Mouse (Mus musculus) intestine, embryonic 14.5 days (tissue): ENCODE measurements around the gene Kirrel3. TPM values are rescaled to one million over a fixed set of nuclear protein-coding genes. Genes with fewer than 3 reads are reported as not detected.

Experiments used
- ATAC-seq: fragments of 200-750 bp; cut with Nextera tagmentation; replicated peaks from 2 replicates; pipeline ENCODE4 v1.8.0; 2017; ENCODE audit warnings: low read depth, moderate number of reproducible peaks, moderate TSS enrichment, moderate library complexity; ENCODE audit not compliant: low FRiP score, low TSS enrichment
- DNase-seq: peaks from one replicate; pipeline ENCODE4 v3.0.0-alpha.2; 2018; ENCODE audit warnings: low spot score
- H3K27ac ChIP-seq: fragments of 300-500 bp; sonication (generic); 2 replicates; pipeline ENCODE4 v1.5.1; 2014; ENCODE audit warnings: low read depth, mild to moderate bottlenecking, control low read depth
- H3K27me3 ChIP-seq: fragments of 300-500 bp; sonication (generic); replicated peaks from 2 replicates; pipeline ENCODE4 v1.6.1; 2014; ENCODE audit warnings: low read length, control low read depth; ENCODE audit not compliant: control insufficient read depth, insufficient read depth
- H3K36me3 ChIP-seq: fragments of 300-500 bp; sonication (generic); 2 replicates; pipeline ENCODE4 v1.6.1; 2014; ENCODE audit warnings: low read length, control low read depth; ENCODE audit not compliant: control insufficient read depth, insufficient read depth
- H3K4me1 ChIP-seq: fragments of 300-500 bp; sonication (generic); replicated peaks from 2 replicates; pipeline ENCODE4 v1.6.1; 2014; ENCODE audit warnings: low read length, control low read depth, mixed read lengths; ENCODE audit not compliant: control insufficient read depth, insufficient read depth
- H3K4me2 ChIP-seq: fragments of 300-500 bp; sonication (generic); 2 replicates; pipeline ENCODE4 v1.6.1; 2014; ENCODE audit warnings: low read length
- H3K4me3 ChIP-seq: fragments of 300-500 bp; sonication (generic); 2 replicates; pipeline ENCODE4 v1.5.1; 2014; ENCODE audit warnings: low read depth, low read length, control low read depth, mixed read lengths
- H3K9ac ChIP-seq: fragments of 300-500 bp; sonication (generic); 2 replicates; pipeline ENCODE4 v1.6.1; 2014; ENCODE audit warnings: mild to moderate bottlenecking, low read length
- H3K9me3 ChIP-seq: fragments of 300-500 bp; sonication (generic); 2 replicates; pipeline ENCODE4 v1.6.1; 2016; ENCODE audit warnings: low read length, control low read depth; ENCODE audit not compliant: control insufficient read depth
- WGBS: fragments of 180-500 bp; shearing (Covaris S2); extraction: QIAGEN DNeasy Blood & Tissue Kit; methylation state at CpG from one replicate; pipeline ENCODE4 v1.1.7; 2014; 5-methylcytosine and 5-hydroxymethylcytosine counted together
- polyA plus RNA-seq: library from polyadenylated mRNA; unstranded; fragments of >200 nt; fragmentation: Nextera tagmentation; extraction: Ambion mirVana; gene quantifications from 2 replicates; pipeline ENCODE4 v1.2.1, GENCODE M21; 2014

The Kirrel3 gene
- polyA plus RNA-seq, 1 experiment from 2014 or later, result 3.2 TPM

- WGBS, result 69% methylated on average over 11 of the region's 11 CpGs
- H3K4me1 ChIP-seq, result no peaks in the 10 kb centered on the region
- DNase-seq, result no peak
- H3K27ac ChIP-seq, result no peak overlapping the region
- no peak overlapping the region for H3K9ac ChIP-seq
- no peaks in the 10 kb centered on the region for H3K27me3 ChIP-seq
- no peaks in the 10 kb centered on the region for H3K36me3 ChIP-seq
- no peaks in the 10 kb centered on the region for H3K9me3 ChIP-seq
- H3K4me3 ChIP-seq, result no peak overlapping the region
- no peak for ATAC-seq
- H3K4me2 ChIP-seq, result no peak overlapping the region
Measured at GRCm38 (mm10) chr9:34825402-34826008, 339.8 kb downstream of the Kirrel3 start.

- Histone ChIP-seq H3K9me3 (no peaks in the 10 kb centered on the region), H3K4me2 (no peak overlapping the region), H3K27me3 (no peaks in the 10 kb centered on the region), H3K9ac (no peak overlapping the region), H3K36me3 (no peaks in the 10 kb centered on the region), H3K27ac (no peak overlapping the region), H3K4me3 (no peak overlapping the region), H3K4me1 (no peaks in the 10 kb centered on the region)
- DNase-seq (no peak), ATAC-seq (no peak)
- 45% methylated on average over 3 of the region's 3 CpGs for WGBS
Measured at GRCm38 (mm10) chr9:34830696-34831095, 345.0 kb downstream of the Kirrel3 start.

GRCm38 (mm10) chr9:34836801-34837200 lies 351.1 kb downstream of the Kirrel3 start:
- Histone ChIP-seq H3K9ac (no peak overlapping the region), H3K4me2 (no peak overlapping the region), H3K4me1 (no peaks in the 10 kb centered on the region), H3K36me3 (no peaks in the 10 kb centered on the region), H3K4me3 (no peak overlapping the region), H3K27ac (no peak overlapping the region), H3K27me3 (no peaks in the 10 kb centered on the region), H3K9me3 (no peaks in the 10 kb centered on the region)
- WGBS, result 82% methylated on average over 2 of the region's 2 CpGs
- DNase-seq (no peak), ATAC-seq (no peak)

- 41% methylated on average over 10 of the region's 10 CpGs for WGBS
- H3K4me1 ChIP-seq, result no peaks in the 10 kb centered on the region
- no peak overlapping the region for H3K27ac ChIP-seq
Measured at GRCm38 (mm10) chr9:34837700-34838462, 352.2 kb downstream of the Kirrel3 start.

GRCm38 (mm10) chr9:34843275-34843965 lies 357.7 kb downstream of the Kirrel3 start:
- Histone ChIP-seq H3K27ac (no peak overlapping the region), H3K9ac (no peak overlapping the region), H3K36me3 (no peaks in the 10 kb centered on the region), H3K9me3 (no peaks in the 10 kb centered on the region), H3K27me3 (no peaks in the 10 kb centered on the region), H3K4me1 (no peaks in the 10 kb centered on the region), H3K4me3 (no peak overlapping the region), H3K4me2 (no peak overlapping the region)
- no peak for DNase-seq
- ATAC-seq, result no peak
- 76% methylated on average over 10 of the region's 10 CpGs for WGBS

More at GRCm38 (mm10) chr9:34837700-34838462, 352.2 kb downstream of the Kirrel3 start:
- Histone ChIP-seq H3K4me2 (no peak overlapping the region), H3K27me3 (no peaks in the 10 kb centered on the region), H3K36me3 (no peaks in the 10 kb centered on the region), H3K4me3 (no peak overlapping the region), H3K9me3 (no peaks in the 10 kb centered on the region), H3K9ac (no peak overlapping the region)
- ATAC-seq (no peak), DNase-seq (peak; percentile 92)

- Histone ChIP-seq H3K36me3 (no peaks in the 10 kb centered on the region), H3K27me3 (0 out of 2 replicates have a peak, but pooled peaks cover 2% of the 10 kb centered on the region), H3K4me1 (no peaks in the 10 kb centered on the region), H3K27ac (no peak overlapping the region), H3K4me2 (no peak overlapping the region), H3K4me3 (no peak overlapping the region), H3K9me3 (no peaks in the 10 kb centered on the region), H3K9ac (no peak overlapping the region)
- 37% methylated on average over 1 of the region's 1 CpGs for WGBS
- DNase-seq, result no peak
- no peak for ATAC-seq
Measured at GRCm38 (mm10) chr9:34846440-34846839, 360.7 kb downstream of the Kirrel3 start.

- H3K9ac ChIP-seq, result no peak overlapping the region
- H3K27ac ChIP-seq, result no peak overlapping the region
- no peaks in the 10 kb centered on the region for H3K9me3 ChIP-seq
- H3K4me2 ChIP-seq, result no peak overlapping the region
- 53% methylated on average over 5 of the region's 5 CpGs for WGBS
- H3K4me1 ChIP-seq, result no peaks in the 10 kb centered on the region
- DNase-seq, result no peak
- 0 out of 2 replicates have a peak, but pooled peaks cover 2% of the 10 kb centered on the region for H3K27me3 ChIP-seq
- ATAC-seq, result no peak
- H3K36me3 ChIP-seq, result no peaks in the 10 kb centered on the region
- H3K4me3 ChIP-seq, result no peak overlapping the region
Measured at GRCm38 (mm10) chr9:34847664-34848063, 362.0 kb downstream of the Kirrel3 start.

GRCm38 (mm10) chr9:34851136-34851535 lies 365.4 kb downstream of the Kirrel3 start:
- Histone ChIP-seq H3K4me1 (no peaks in the 10 kb centered on the region), H3K36me3 (no peaks in the 10 kb centered on the region), H3K4me2 (no peak overlapping the region), H3K9ac (no peak overlapping the region), H3K4me3 (no peak overlapping the region), H3K9me3 (no peaks in the 10 kb centered on the region), H3K27me3 (0 out of 2 replicates have a peak, but pooled peaks cover 2% of the 10 kb centered on the region), H3K27ac (no peak overlapping the region)
- DNase-seq (no peak), ATAC-seq (no peak)
- 88% methylated on average over 4 of the region's 4 CpGs for WGBS
